Mouse (Mus musculus): ENCODE measurements around the gene Cldn7.

DNA sequence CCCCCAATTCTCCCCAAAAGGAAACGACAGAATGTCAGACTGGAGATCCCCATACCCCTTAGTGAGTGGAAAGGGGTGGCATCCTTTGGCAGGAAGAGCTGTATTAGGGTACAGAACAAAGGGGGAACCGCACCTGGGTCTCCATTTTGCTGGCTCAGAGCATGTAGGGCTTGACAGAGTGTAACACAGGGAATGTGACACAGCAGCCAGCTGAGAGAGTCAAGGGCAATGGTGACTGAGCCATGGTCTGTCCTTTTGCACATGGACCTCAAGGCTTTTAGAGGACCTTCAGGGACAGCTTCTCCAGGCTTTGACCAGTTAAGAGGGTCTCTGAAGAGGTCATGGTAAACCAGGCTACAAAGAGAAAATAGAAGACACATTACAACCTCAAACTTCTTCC, 10.3 kb downstream of the Cldn7 start:
- TF ChIP-seq MYOG (IDR thresholded peaks at IDR 0.05; ENCODE audit: control insufficient read depth in 1 of 3, insufficient read depth in 1 of 3, insufficient read length in 2 of 3, low read depth in 2 of 3), result no peak
- TF ChIP-seq REST (IDR thresholded peaks at IDR 0.05; ENCODE audit: insufficient read depth, insufficient read length), result no peak
- TF ChIP-seq CEBPB (IDR thresholded peaks at IDR 0.05; ENCODE audit: insufficient read depth, poor library complexity, severe bottlenecking), result no peak
- no peak for TF ChIP-seq POLR2A (IDR thresholded peaks at IDR 0.05; ENCODE audit: insufficient read length, low read depth)
